Mouse (Mus musculus) heart, embryonic 14.5 days (tissue): Measurements from ENCODE around the gene Prox1. TPM values are rescaled to one million over a fixed set of nuclear protein-coding genes. Genes with fewer than 3 reads are reported as not detected.

ENCODE experiments used
- ATAC-seq: fragments of 200-750 bp; cut with Nextera tagmentation; 2 replicates; pipeline ENCODE4 v1.8.0; 2017; ENCODE audit warnings: low read depth, moderate TSS enrichment; ENCODE audit not compliant: insufficient number of reproducible peaks, insufficient read depth, low FRiP score
- H3K27ac ChIP-seq, 2 experiments: fragments of 200-500 bp in 1 of 2; fragments of 300-500 bp in 1 of 2; sonication (generic) in 1 of 2; replicated peaks in 1 of 2; 2 replicates each; pipeline ENCODE4 v1.5.1; 2012 to 2014; ENCODE audit warnings: low read depth in 2 of 2, low read length in 2 of 2, control low read depth in 1 of 2, mild to moderate bottlenecking in 1 of 2, mixed read lengths in 1 of 2; ENCODE audit not compliant: control insufficient read depth in 1 of 2, insufficient read depth in 1 of 2
- H3K27me3 ChIP-seq: fragments of 300-500 bp; sonication (generic); 2 replicates; pipeline ENCODE4 v1.6.1; 2014; ENCODE audit warnings: mild to moderate bottlenecking, low read length, control low read depth; ENCODE audit not compliant: control insufficient read depth, insufficient read depth
- H3K36me3 ChIP-seq: fragments of 300-500 bp; sonication (generic); 2 replicates; pipeline ENCODE4 v1.6.1; 2014; ENCODE audit warnings: mild to moderate bottlenecking, control low read depth, low read length, mixed read lengths; ENCODE audit not compliant: control insufficient read depth, insufficient read depth
- H3K4me1 ChIP-seq, 2 experiments: fragments of 200-500 bp in 1 of 2; fragments of 300-500 bp in 1 of 2; sonication (generic) in 1 of 2; 2 replicates each; pipeline ENCODE4 v1.6.1; 2012 to 2014; ENCODE audit warnings: low read length in 2 of 2, control low read depth in 1 of 2, mixed read lengths in 1 of 2; ENCODE audit not compliant: control insufficient read depth in 2 of 2, insufficient read depth in 2 of 2
- H3K4me2 ChIP-seq: fragments of 300-500 bp; sonication (generic); 2 replicates; pipeline ENCODE4 v1.6.1; 2014; ENCODE audit warnings: mild to moderate bottlenecking, low read length
- H3K4me3 ChIP-seq, 2 experiments: fragments of 200-500 bp in 1 of 2; fragments of 300-500 bp in 1 of 2; sonication (generic) in 1 of 2; 2 replicates each; pipeline ENCODE4 v1.5.1; 2012 to 2014; ENCODE audit warnings: low read length in 2 of 2, mild to moderate bottlenecking in 2 of 2, control low read depth in 1 of 2, low read depth in 1 of 2, moderate library complexity in 1 of 2; ENCODE audit not compliant: control insufficient read depth in 1 of 2, insufficient read depth in 1 of 2
- H3K9ac ChIP-seq: fragments of 300-500 bp; sonication (generic); 2 replicates; pipeline ENCODE4 v1.6.1; 2014; ENCODE audit warnings: mild to moderate bottlenecking, low read length
- H3K9me3 ChIP-seq: fragments of 300-500 bp; sonication (generic); 2 replicates; pipeline ENCODE4 v1.6.1; 2016; ENCODE audit warnings: low read length, control low read depth; ENCODE audit not compliant: control insufficient read depth
- WGBS: fragments of 180-500 bp; shearing (Covaris S2); extraction: QIAGEN DNeasy Blood & Tissue Kit; methylation state at CpG from one replicate; pipeline ENCODE4 v1.1.7; 2014; 5-methylcytosine and 5-hydroxymethylcytosine counted together
- polyA plus RNA-seq: library from polyadenylated mRNA; unstranded; fragments of >200 nt; fragmentation: Nextera tagmentation; extraction: Ambion mirVana; gene quantifications from 2 replicates; pipeline ENCODE4 v1.2.1, GENCODE M21; 2014

The Prox1 gene
- polyA plus RNA-seq, 1 experiment from 2014 or later: 21.0 TPM

DNA sequence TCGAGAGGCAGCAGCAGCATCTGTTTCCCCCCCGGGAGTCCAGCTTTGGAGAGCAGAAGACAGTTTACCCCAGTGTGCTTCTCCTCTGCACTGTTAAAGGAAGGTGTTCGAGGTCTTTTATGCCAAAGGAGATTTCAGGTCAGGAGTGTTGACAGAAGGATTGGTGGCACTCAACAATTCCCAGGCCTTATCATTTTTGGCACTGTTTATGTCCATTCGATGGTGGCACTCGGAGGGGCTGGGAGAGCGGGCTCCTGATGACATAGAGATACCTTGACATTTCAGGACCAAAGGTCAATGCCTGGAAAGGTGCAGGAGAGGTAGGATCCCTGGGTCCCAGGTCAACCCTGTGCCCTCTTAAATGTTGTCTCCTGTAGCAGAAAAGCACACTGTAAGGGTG, 31.2 kb upstream of the Prox1 start:
- Histone ChIP-seq H3K27ac (peak overlapping the region in 1 of 2 experiments; percentile 45; a peak in 1 of 4 replicates), H3K4me3 (no peak overlapping the region)
- peak; percentile 59 for ATAC-seq

DNA sequence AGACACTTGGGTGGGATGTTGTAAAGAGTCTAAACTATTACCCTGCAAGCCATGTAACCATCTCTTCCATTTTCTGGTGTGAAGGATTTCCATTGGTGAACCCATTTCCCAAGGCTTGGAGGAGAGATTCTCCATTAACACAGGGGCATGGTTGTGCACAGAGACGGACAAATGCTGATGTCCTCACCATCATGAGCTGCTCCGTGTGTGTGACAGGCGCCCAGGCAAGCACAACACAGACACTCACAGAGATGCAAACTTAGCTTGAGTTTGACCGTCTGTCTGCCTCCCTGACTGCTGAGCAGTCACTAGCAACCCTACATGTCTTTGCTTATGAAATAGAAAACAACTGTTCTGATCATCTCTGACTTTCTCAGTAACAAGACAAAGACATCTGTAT, 30.5 kb upstream of the Prox1 start:
- H3K4me3 ChIP-seq: no peak overlapping the region
- 85% methylated on average over 4 of the region's 4 CpGs for WGBS
- no peak for ATAC-seq

More for the DNA sequence above, 31.2 kb upstream of the Prox1 start:
- H3K4me1 ChIP-seq: peaks cover 9 to 14% of the 10 kb centered on the region in 2 experiments
- H3K4me2 ChIP-seq: no peak overlapping the region
- no peaks in the 10 kb centered on the region for H3K36me3 ChIP-seq
- H3K9ac ChIP-seq: no peak overlapping the region
- H3K27me3 ChIP-seq: no peaks in the 10 kb centered on the region
- WGBS: 23% methylated on average over 6 of the region's 6 CpGs
- H3K9me3 ChIP-seq: no peaks in the 10 kb centered on the region

GRCm38 (mm10) chr1:190198247-190198646, 27.7 kb upstream of the Prox1 start:
- no peak overlapping the region for H3K27ac ChIP-seq
- no peak overlapping the region for H3K4me3 ChIP-seq
- 93% methylated on average over 2 of the region's 2 CpGs for WGBS
- H3K9ac ChIP-seq: no peak overlapping the region
- H3K36me3 ChIP-seq: no peaks in the 10 kb centered on the region
- no peak for ATAC-seq
- H3K9me3 ChIP-seq: no peaks in the 10 kb centered on the region
- no peak overlapping the region for H3K4me2 ChIP-seq
- no peaks in the 10 kb centered on the region for H3K27me3 ChIP-seq
- peaks cover 9 to 14% of the 10 kb centered on the region in 2 experiments for H3K4me1 ChIP-seq

More for the DNA sequence above, 30.5 kb upstream of the Prox1 start:
- Histone ChIP-seq H3K9me3 (no peaks in the 10 kb centered on the region), H3K27ac (0 out of 4 replicates have a peak overlapping the region, but pooled peaks of 1 of the 2 experiments have one; percentile 45), H3K9ac (no peak overlapping the region), H3K27me3 (no peaks in the 10 kb centered on the region), H3K36me3 (no peaks in the 10 kb centered on the region), H3K4me1 (peaks cover 9 to 14% of the 10 kb centered on the region in 2 experiments), H3K4me2 (no peak overlapping the region)

DNA sequence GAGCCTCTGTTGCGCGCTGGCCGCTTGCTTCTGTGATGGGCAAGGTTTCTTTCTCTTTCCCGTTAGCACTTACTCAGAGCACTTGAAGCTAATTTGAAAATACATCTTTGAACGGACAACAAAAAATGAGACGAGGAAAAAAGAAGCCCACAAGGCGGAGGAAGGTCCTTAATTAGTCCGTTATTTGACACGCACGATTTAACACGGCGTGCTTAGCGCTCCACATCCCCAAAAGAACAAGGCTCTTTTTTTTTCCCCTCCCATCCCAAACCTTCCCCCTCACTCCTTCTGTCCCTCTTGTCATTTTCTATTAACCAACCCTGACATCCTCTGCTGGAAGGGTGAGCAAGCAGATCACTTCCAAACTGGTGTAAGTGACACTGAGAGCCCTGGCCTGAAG, 21.5 kb upstream of the Prox1 start:
- Histone ChIP-seq H3K27ac (no peak overlapping the region), H3K9ac (no peak overlapping the region), H3K4me2 (no peak overlapping the region), H3K4me3 (no peak overlapping the region), H3K36me3 (no peaks in the 10 kb centered on the region), H3K9me3 (no peaks in the 10 kb centered on the region), H3K27me3 (no peaks in the 10 kb centered on the region), H3K4me1 (peaks cover 6 to 26% of the 10 kb centered on the region in 2 experiments)
- no peak for ATAC-seq
- 82% methylated on average over 13 of the region's 13 CpGs for WGBS

- H3K4me3 ChIP-seq: no peak overlapping the region
- no peak overlapping the region for H3K4me2 ChIP-seq
- no peaks in the 10 kb centered on the region for H3K27me3 ChIP-seq
- peak overlapping the region; percentile 49 to 68; a peak in 2 of 4 replicates for H3K27ac ChIP-seq
- no peaks in the 10 kb centered on the region for H3K36me3 ChIP-seq
- no peak for ATAC-seq
- WGBS: 35% methylated on average over 10 of the region's 10 CpGs
- no peak overlapping the region for H3K9ac ChIP-seq
- H3K4me1 ChIP-seq: peaks cover 6 to 26% of the 10 kb centered on the region in 2 experiments
- H3K9me3 ChIP-seq: no peaks in the 10 kb centered on the region
Measured at GRCm38 (mm10) chr1:190190231-190190965, 19.9 kb upstream of the Prox1 start.

- WGBS: 31% methylated on average over 2 of the region's 2 CpGs
- no peaks in the 10 kb centered on the region for H3K27me3 ChIP-seq
- H3K4me3 ChIP-seq: no peak overlapping the region
- H3K36me3 ChIP-seq: no peaks in the 10 kb centered on the region
- peak overlapping the region; percentile 11; the same call in 1 of the 2 replicates for H3K4me2 ChIP-seq
- peaks cover 6 to 26% of the 10 kb centered on the region in 2 experiments for H3K4me1 ChIP-seq
- no peak for ATAC-seq
- no peak overlapping the region for H3K9ac ChIP-seq
- no peaks in the 10 kb centered on the region for H3K9me3 ChIP-seq
- H3K27ac ChIP-seq: peak overlapping the region; percentile 24 to 68
Measured at GRCm38 (mm10) chr1:190189125-190189524, 18.6 kb upstream of the Prox1 start.

GRCm38 (mm10) chr1:190186336-190186735, 15.8 kb upstream of the Prox1 start:
- no peaks in the 10 kb centered on the region for H3K9me3 ChIP-seq
- no peaks in the 10 kb centered on the region for H3K27me3 ChIP-seq
- no peak overlapping the region for H3K4me2 ChIP-seq
- H3K4me1 ChIP-seq: peaks cover 6 to 22% of the 10 kb centered on the region in 2 experiments
- WGBS: 76% methylated on average over 4 of the region's 4 CpGs
- H3K27ac ChIP-seq: no peak overlapping the region
- ATAC-seq: no peak
- H3K4me3 ChIP-seq: no peak overlapping the region
- no peaks in the 10 kb centered on the region for H3K36me3 ChIP-seq
- H3K9ac ChIP-seq: no peak overlapping the region
